Mouse (Mus musculus) adrenal gland (tissue): ENCODE results near the gene Rnf225.
"Not testable (repeated sequence)": the region's sequence is repeated elsewhere in the genome, so short reads cannot be mapped to it uniquely, and the experiment has no call there.

Experiments
- intact Hi-C: fragments of 180-260 bp; cut with DNase I; formaldehyde crosslinking; loops from one replicate; pipeline ENCODE4 v1.15.1; 2025

Rnf225 gene

DNA sequence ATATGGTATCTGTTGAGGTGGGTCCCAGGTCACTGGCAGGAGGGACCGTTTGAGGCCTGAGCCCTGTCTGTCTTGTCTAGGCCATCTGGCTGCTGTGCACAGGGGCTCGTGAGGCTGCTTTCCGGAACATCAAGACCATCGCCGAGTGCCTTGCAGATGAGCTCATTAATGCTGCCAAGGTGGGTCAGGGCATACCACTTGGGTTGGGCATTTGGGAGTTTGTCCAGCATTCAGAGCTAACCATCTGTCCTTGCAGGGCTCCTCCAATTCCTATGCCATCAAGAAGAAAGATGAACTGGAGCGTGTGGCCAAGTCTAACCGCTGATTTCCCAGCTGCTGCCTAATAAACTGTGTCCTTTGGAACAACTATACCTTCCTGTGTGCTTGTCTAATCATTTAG, 900 bp upstream of the Rnf225 start:
- intact Hi-C loops, result loop anchor here (5.0 to 10.0 kb wide), 2 partner anchors 56 to 348 kb away; partner anchors contain the start of genes Lig1 and Zswim9

DNA sequence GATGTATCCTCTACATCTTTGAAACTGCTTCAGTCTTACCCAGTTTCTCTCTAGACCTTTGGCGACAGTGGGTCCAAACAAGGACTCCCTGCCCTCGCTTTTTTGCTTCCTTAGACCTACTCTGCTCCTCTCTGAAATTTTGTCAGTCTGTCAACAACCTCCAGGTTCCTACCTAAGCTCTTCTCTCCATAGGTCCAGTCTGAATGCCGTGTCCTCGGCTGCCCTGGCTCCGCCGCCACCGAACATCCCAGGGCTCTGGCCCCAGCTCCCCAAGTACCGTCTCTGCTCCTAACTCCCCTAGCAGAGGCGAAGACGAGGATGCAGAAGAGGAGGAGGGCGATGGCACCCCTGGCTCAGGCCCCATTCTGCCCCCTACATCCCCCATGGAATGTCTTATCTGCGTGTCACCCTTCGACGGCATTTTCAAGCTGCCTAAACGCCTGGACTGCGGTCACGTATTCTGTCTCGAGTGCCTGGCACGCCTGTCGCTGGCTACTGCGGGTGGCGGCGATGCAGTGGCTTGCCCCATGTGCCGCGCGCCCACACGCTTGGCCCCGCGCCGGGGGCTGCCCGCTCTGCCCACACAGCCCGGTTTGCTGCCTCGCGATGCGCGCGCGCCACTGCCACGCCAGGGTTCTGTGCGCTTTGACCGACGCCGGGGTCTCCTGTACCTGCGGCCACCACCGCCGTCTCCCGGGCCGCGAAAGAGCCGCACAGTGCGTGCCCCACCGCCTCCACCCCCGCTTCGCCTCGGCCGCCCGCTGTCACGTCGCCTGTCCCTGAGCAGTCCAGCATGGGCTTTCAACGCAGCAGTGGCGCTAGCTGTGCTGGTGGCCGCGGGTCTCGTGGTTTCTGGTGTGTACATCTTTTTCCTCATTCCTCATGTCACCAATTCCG, 725 bp downstream of the Rnf225 start:
- intact Hi-C loops, result loop anchor here (5.0 to 10.0 kb wide), 2 partner anchors 54 to 347 kb away; partner anchors contain the start of genes Lig1 and Zswim9

GRCm38 (mm10) chr7:12933615-12934140, 6.5 kb downstream of the Rnf225 start:
- intact Hi-C loops, result no loop called here

GRCm38 (mm10) chr7:12934808-12935207, 7.6 kb downstream of the Rnf225 start:
- intact Hi-C loops, result no loop called here

DNA sequence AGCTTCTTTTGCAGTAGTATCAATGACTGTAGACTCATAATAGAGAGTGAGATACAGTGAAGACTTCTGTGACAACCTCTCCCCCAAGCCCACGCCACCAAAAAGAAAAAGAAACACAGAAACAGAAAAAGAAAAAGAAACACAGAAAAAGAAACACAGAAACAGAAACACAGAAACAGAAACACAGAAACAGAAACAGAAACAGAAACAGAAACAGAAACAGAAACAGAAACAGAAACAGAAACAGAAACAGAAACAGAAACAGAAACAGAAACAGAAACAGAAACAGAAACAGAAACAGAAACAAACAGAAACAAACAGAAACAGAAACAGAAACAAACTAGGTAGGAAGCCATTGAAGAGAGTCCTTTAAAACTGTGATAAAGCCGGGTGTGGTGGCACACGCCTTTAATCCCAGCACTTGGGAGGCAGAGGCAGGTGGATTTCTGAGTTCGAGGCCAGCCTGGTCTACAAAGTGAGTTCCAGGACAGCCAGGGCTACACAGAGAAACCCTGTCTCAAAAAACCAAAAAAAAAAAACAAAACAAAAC, 10.1 kb downstream of the Rnf225 start:
- intact Hi-C loops, result not testable (repeated sequence)

DNA sequence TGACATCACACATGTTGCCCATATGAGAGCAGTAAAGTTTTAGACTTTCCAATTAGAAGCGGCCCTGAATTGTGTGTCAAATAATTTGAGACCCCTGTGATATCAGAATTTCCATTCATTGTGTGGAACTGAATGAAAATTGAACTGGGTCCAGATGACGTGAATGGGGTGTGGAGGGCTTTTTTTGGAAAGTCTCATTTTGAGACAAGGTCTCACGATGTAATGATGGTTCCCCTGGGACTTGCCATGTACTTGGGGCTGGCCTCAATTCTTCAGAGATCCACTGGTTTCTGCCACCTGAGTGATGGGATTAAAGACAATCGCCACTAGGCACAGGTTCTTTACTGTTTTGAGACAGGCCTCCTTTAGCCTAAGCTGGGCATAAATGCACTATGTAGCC, 13.4 kb downstream of the Rnf225 start:
- intact Hi-C loops, result no loop called here

DNA sequence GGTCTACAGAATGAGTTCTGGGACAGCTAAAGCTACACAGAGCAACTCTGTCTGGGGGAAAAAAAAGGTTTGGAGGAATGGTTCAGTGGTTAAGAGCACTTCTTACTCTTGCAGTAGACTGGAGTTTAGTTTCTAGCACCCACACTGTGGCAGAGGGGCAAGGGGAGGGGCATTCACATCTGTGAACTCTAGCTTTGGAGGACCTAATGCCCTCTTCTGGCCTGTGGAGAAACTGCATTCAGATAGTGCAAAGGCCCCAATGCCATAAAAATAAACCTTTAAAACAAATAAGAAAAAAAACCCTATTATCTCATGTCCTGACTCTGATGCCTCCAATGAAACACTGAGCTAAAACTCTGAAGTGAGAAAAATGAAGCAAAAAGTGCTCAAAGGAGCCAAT, 16.3 kb downstream of the Rnf225 start:
- intact Hi-C loops, result no loop called here

- intact Hi-C loops, result loop anchor here (5.0 kb wide), 1 partner anchor 37 kb away; no protein-coding TSS in a partner anchor
Measured at GRCm38 (mm10) chr7:12949032-12949871, 22.0 kb downstream of the Rnf225 start.

DNA sequence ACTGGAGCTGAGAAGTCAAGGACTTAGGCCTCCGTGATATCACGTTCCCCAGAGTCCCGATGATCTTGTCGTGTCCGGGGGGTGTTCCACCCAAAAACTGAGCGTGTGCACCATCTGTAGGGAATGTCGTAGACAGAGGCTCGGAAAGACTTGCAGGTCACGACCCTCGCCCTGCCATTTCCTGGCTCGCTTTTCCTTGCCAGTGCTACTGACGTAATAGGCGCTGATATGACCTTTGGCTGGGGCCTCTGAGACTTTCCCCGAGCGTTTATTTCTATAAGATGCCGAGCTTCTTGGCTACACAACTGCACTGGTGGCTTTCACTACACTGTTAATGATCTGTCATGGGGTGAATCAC, 22.6 kb downstream of the Rnf225 start:
- intact Hi-C loops, result loop anchor here (5.0 kb wide), 1 partner anchor 38 kb away; no protein-coding TSS in a partner anchor

DNA sequence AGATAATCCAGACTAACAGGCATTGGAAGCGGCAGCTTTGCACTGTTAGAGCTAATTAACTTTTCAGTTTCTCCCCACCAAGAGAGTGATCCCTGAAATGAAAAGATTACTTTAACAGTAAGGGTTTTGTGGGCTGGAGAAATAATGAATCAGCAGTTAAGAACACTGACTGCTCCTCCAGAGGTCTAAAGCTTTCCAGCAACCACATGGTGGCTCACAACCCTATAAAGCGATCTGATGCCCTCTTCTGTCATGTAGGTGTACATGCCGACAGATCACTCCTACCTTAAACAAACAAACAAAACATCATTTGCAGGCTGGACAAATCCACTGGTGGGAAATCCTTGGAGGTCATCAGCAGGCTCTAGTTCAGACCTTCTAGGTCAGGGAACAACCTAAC, 27.7 kb downstream of the Rnf225 start:
- intact Hi-C loops, result no loop called here

GRCm38 (mm10) chr7:12957511-12957910, 30.3 kb downstream of the Rnf225 start:
- intact Hi-C loops, result no loop called here

- intact Hi-C loops, result no loop called here
Measured at GRCm38 (mm10) chr7:12958948-12959347, 31.7 kb downstream of the Rnf225 start.

DNA sequence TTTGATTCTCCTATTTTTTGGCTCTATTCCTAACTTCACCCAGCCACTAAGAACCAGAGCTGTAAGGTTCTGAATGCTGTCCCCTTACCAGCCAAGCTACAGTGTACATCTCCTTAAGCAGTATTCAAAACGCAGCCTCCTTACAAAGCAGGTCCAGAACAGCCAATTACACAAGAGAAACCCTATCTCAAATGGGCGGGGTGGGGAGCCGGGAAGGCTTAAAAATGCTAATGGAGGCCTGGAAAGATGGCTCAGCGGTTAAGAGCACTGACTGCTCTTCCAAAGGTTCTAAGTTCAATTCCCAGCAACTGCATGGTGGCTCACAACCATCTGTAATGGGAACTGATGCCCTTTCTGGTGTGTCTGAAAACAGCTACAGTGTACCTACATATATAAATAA, 32.5 kb downstream of the Rnf225 start:
- intact Hi-C loops, result no loop called here

DNA sequence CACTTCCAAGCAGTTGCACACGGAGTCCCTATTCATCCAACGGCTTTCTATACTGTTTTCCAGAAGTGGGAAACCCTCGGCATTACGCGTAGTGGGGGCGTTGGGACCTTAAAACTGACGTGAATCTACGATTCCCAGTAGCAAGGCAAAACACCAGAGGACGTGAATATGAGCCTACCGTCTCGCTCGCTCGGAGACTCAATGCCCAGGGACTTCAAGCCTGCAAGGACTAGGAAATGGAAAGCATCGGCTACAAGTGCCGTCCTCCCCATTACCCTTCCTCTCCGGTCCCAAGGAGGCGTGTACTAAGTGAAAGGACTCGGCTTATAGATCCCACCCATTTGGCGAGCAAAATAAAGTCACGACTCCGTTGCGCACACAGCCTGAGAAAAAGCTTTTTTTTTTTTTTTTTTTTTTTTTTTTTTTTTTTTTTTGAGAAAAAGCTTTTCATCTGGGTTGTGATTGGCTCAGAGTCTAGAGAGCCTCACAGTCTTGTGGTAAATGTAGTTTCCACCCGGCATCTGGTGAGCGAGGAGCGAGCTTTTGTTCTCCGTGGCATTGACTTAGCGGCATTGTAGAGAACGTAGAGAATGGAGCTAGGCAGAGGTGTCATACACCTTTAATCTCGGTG, 34.4 kb downstream of the Rnf225 start:
- intact Hi-C loops, result no loop called here

GRCm38 (mm10) chr7:12965678-12966091, 38.5 kb downstream of the Rnf225 start, which contains the start of gene Zfp324:
Gene Zfp324, plus strand, starts transcription at chr7:12965838.
- intact Hi-C loops, result no loop called here

DNA sequence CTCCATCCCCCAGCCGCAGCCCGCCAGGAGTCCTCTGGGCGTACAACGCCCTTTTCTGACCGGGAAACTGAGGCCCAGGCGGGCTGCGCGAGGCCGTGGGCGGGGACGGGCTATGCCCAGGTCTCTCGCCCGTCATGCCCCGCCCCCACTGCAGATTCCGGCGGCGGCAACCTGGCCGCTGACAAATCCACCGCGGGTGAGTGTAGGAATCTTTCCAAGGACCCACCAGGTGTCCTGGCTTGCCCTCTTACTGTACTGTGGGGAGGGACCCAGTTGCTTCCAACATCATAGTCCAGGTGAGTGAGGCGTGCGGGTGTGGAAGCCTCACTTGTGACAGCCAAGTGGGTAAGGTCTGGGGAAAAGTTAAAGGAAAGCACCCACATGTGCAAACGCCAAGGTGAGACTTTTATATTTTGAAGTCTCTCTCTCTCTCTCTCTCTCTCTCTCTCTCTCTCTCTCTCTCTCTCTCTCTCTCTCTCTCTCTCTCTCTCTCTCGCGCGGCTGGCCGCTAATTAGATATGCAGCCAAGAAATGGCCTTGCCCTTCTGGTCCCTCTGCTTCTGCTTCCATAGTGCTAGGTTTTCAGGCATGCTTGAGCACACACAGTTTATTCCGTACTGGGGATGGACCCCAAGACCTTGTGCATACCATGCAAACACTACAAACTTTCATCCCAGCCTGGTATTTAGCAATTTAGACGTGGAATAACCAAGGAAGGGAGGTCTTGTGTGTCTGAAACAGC, 39.1 kb downstream of the Rnf225 start:
- intact Hi-C loops, result no loop called here

DNA sequence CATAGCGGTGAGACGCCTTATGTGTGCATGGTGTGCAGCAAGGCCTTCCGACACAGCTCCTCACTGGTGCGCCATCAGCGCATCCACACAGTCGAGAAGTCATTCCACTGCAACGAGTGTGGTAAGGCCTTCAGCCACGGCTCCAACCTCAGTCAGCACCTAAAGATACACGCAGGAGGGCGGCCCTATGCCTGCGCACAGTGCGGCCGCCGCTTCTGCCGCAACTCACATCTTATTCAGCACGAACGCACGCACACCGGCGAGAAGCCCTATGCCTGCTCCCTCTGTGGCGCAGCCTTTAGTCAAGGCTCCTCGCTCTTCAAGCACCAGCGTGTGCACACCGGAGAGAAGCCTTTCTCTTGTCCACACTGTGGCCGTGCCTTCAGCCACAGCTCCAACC, 43.7 kb downstream of the Rnf225 start:
- intact Hi-C loops, result no loop called here

DNA sequence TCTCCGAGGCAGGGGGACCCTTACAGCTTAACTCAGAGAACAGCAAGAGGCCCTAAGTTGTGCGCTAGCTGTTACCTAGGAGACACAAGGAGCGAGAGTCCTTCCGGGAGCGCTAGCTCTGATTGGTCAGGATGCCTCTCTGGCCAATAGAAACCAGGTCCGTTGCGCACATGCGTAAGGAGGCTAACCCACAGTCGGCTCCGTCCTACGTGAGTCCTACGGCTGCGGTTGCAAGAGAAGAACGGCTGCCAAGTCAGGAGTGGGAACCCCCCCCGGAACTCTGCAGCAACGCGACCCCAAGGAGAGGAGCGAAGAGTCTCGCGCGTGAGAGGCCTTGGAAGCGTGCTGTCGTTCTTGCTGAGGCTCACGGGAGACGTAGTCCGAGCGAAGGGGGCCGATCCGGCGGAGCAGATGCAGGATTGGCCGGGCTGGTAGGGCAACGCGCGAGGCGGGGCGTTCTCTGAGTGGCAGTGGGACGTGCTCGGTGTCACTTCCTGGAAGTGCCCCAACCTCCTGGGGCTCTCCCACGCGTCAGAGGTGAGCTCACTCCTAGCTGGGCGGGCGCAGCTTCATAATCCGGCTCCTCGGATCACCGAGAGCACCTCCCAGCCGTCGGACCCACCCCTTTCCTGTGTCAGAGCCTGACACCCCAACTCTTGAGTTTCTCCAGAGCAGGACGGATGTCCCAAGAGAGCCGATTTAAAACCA, 50.6 kb downstream of the Rnf225 start, which contains the start of gene Zfp446:
TSS of gene Zfp446 (plus strand) at position 167 of the 708 bp plus-strand sequence.
- intact Hi-C loops, result no loop called here

DNA sequence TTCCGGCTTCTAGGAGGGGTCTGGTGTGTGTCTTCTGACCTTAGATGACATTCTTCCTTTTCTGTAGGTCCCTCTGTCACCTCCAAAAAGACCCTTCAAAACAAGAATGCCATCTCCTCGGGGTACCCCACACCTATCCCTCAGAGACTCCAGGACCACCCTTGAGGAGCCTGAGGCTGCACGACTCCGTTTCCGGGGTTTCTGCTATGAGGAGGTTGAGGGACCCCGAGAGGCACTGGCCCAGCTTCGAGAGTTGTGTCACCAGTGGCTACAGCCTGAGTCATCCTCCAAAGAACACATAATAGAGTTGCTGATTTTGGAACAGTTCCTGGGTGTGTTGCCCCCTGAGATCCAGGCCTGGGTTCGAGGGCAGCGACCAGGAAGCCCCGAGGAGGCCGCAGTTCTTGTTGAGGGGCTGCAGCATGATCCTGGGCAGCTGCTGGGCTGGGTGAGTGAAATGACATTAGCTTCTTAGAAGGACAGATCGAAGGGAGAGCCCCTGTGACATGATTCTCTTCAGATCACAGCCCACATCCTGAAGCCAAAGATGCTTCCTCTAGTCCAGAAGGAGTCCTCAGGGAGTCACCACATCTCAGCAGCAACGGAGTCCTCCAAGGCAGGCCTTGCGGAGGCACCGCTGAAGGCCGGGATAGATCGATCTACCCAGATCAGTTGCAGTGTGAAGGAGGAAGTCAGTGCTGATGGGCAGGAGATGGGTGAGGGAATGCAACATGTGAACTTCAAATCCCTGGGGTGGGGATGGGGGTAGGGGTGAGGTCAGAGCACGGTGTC, 51.9 kb downstream of the Rnf225 start:
- intact Hi-C loops, result no loop called here
